Mouse (Mus musculus) neural tube, embryonic 15.5 days (tissue): ENCODE results near the gene Pnrc2. TPM values are rescaled to one million over a fixed set of nuclear protein-coding genes. Genes with fewer than 3 reads are reported as not detected.

ENCODE experiments used
- ATAC-seq: fragments of 200-750 bp; cut with Nextera tagmentation; 2 replicates; pipeline ENCODE4 v1.8.0; 2017; ENCODE audit warnings: mild to moderate bottlenecking, moderate TSS enrichment, moderate library complexity; ENCODE audit not compliant: low FRiP score
- H3K27ac ChIP-seq: fragments of 300-500 bp; sonication (generic); replicated peaks from 2 replicates; pipeline ENCODE4 v1.5.1; 2015; ENCODE audit warnings: mild to moderate bottlenecking, inconsistent platforms
- H3K27me3 ChIP-seq: fragments of 300-500 bp; sonication (generic); replicated peaks from 2 replicates; pipeline ENCODE4 v1.6.1; 2015; ENCODE audit warnings: inconsistent platforms
- H3K36me3 ChIP-seq: fragments of 300-500 bp; sonication (generic); 2 replicates; pipeline ENCODE4 v1.6.1; 2015; ENCODE audit warnings: inconsistent platforms
- H3K4me1 ChIP-seq: fragments of 300-500 bp; sonication (generic); 2 replicates; pipeline ENCODE4 v1.6.1; 2015; ENCODE audit warnings: inconsistent platforms
- H3K4me2 ChIP-seq: fragments of 300-500 bp; sonication (generic); 2 replicates; pipeline ENCODE4 v1.6.1; 2015; ENCODE audit warnings: inconsistent platforms, mild to moderate bottlenecking, moderate library complexity
- H3K4me3 ChIP-seq: fragments of 300-500 bp; sonication (generic); replicated peaks from 2 replicates; pipeline ENCODE4 v1.5.1; 2015; ENCODE audit warnings: mild to moderate bottlenecking, inconsistent platforms
- H3K9ac ChIP-seq: fragments of 300-500 bp; sonication (generic); replicated peaks from 2 replicates; pipeline ENCODE4 v1.6.1; 2015; ENCODE audit warnings: mild to moderate bottlenecking, inconsistent platforms
- H3K9me3 ChIP-seq: fragments of 300-500 bp; sonication (generic); replicated peaks from 2 replicates; pipeline ENCODE4 v1.6.1; 2016; ENCODE audit warnings: inconsistent platforms
- WGBS: fragments of 180-500 bp; shearing (Covaris S2); methylation state at CpG from one replicate; pipeline ENCODE4 v1.1.7; 2015; ENCODE audit warnings: mixed read lengths; 5-methylcytosine and 5-hydroxymethylcytosine counted together
- polyA plus RNA-seq: library from polyadenylated mRNA; unstranded; fragments of >200 nt; fragmentation: Nextera tagmentation; extraction: Ambion mirVana; gene quantifications from 2 replicates; pipeline ENCODE4 v1.2.1, GENCODE M21; 2015

The Pnrc2 gene
- polyA plus RNA-seq, 1 experiment from 2014 or later: 82.1 TPM

DNA sequence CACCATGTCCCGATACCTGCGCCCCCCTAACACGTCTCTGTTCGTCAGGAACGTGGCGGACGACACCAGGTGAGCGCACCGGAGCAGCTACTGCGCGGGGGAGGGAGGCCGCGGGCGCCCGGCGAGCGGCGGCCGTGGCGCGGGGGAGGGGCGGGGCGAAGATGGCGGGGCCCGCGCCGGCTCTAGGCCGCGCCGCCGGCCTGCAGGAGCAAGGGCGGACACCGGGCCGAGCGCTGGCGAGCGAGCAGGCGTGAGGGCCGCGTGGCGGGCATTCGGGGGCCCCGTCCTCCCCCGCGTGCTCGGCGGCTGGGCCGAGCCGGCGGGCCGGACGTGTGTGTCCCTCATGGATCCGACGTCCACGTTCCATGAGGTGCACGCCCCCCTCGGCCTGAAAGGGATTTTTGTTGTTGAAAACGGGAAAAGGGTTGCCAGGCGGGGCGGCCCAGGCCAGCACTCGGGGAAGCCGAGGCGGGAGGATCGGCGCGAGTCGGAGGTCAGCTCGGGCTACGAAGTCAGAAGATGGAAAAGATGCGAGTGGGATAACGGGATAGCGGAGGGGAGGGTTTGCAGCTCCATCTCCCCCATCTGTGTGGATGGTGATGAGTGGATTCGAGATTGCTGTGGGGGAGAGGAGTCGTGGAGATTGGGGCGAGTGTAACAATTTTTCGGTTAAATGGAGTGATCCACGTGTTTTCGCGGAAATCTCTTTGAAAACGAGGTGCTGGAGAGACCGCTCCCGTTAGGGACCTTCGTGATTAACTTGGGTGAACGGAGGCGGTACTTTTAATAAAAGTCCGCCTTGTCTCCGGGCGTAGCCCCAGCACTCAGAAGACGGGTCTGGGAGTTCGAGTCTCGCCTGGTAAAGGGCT is 17.2 kb downstream of the Pnrc2 start:
- under 1% methylated on average over 84 of the region's 91 CpGs for WGBS
- Histone ChIP-seq H3K27me3 (no peaks in the 10 kb centered on the region), H3K4me1 (peaks cover 48% of the 10 kb centered on the region), H3K27ac (peak overlapping the region; percentile 98), H3K9me3 (no peaks in the 10 kb centered on the region), H3K9ac (peak overlapping the region; percentile 75), H3K36me3 (no peaks in the 10 kb centered on the region), H3K4me2 (peak overlapping the region; percentile 72), H3K4me3 (peak overlapping the region; percentile 77)
- peak; percentile 79 for ATAC-seq

DNA sequence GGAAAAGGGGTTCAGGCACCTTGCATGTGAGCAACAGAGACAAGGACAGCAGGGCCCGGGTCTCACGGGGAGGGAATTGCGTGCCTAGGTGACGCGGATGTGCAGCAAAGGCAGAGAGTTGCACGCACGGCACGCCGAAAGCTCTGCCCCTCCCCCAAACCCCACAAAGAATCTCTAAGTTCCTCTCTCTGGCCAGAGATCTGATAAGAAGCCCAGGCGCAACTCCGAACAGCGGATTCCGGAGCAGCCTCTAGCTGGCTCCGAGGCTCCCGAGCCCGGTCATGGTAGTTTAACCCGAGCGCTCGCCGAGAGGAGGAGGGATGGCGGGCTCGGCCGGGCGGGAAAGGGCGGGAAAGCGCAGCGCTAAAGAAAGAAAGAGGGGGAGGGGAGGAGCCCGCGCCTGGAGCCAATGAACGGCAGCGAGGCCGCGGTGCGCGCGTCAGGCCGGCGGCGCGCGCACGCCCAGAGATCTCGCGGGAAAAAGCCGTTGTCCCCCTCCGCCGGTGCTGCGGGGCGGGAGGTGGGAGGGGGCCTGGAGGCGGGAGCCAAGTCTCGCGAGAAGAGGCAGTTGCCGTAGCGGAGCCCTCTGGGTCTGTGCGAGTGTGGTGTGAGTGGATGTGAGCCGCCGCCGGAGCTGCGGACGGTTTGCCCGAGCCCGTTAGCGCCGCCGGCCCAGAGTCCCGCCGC is 18.0 kb downstream of the Pnrc2 start, which contains the start of gene Srsf10:
Gene Srsf10, plus strand, starts transcription at position 212 of the 687 bp plus-strand sequence.
- H3K27ac ChIP-seq: peak within 1 kb of the TSS; percentile 98
- H3K4me1 ChIP-seq: peaks cover 48% of the 10 kb centered on the region
- ATAC-seq: peak; percentile 96
- WGBS: under 1% methylated on average over 48 of the region's 67 CpGs
- H3K9me3 ChIP-seq: no peaks in the 10 kb centered on the region
- H3K4me2 ChIP-seq: peak within 1 kb of the TSS; percentile 84
- H3K36me3 ChIP-seq: no peaks in the 10 kb centered on the region
- H3K9ac ChIP-seq: peak within 1 kb of the TSS; percentile 79
- peak within 1 kb of the TSS; percentile 77 for H3K4me3 ChIP-seq
- no peaks in the 10 kb centered on the region for H3K27me3 ChIP-seq

DNA sequence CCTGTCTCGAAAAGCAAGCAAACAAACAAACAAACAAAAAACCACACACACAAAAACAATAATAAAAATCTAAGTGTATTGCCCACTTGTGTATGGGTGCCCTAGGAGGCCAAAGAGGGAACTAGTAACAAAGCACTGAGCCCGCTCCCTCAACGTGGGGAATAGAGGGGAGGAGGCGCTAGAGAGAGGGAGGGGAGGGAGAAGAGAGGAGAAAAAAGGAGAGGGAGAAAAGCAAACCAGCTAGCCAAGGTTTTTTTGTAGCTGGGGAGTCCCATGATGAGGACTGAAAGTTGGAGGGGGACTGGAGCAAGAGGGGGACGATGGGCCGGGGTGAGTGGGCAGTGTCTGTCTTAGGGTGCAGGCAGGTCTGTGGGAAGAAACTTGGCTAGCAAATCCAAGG is 18.6 kb downstream of the Pnrc2 start:
- Histone ChIP-seq H3K36me3 (no peaks in the 10 kb centered on the region), H3K27me3 (no peaks in the 10 kb centered on the region), H3K4me1 (peaks cover 50% of the 10 kb centered on the region), H3K27ac (peak overlapping the region; percentile 98), H3K4me3 (peak overlapping the region; percentile 77), H3K9ac (peak overlapping the region; percentile 79), H3K9me3 (no peaks in the 10 kb centered on the region), H3K4me2 (peak overlapping the region; percentile 84)
- 6% methylated on average over 6 of the region's 6 CpGs for WGBS
- ATAC-seq: peak; percentile 6

DNA sequence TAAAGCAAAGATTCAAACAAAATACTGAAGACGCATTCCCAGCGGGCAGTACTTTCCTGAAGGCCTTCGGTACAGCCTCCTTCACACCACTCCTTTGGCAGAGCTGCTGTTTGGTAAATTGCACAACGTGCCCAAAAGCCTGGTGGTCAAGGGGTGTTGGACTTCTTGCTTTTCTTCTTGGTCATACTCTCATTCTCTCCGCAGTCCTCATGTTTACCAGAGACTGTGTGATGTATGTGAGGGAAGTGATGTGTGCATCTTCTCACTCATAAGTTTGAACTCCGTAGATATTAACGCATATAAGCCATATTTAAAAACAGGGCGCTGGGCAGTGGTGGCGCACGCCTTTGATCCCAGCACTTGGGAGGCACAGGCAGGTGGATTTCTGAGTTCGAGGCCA is 19.0 kb downstream of the Pnrc2 start:
- Histone ChIP-seq H3K9ac (no peak overlapping the region), H3K9me3 (no peaks in the 10 kb centered on the region), H3K4me3 (peak overlapping the region; percentile 77; the same call in 1 of the 2 replicates), H3K27me3 (no peaks in the 10 kb centered on the region), H3K27ac (peak overlapping the region; percentile 98), H3K4me2 (peak overlapping the region; percentile 84), H3K36me3 (no peaks in the 10 kb centered on the region), H3K4me1 (peaks cover 49% of the 10 kb centered on the region)
- WGBS: 68% methylated on average over 11 of the region's 11 CpGs
- no peak for ATAC-seq

DNA sequence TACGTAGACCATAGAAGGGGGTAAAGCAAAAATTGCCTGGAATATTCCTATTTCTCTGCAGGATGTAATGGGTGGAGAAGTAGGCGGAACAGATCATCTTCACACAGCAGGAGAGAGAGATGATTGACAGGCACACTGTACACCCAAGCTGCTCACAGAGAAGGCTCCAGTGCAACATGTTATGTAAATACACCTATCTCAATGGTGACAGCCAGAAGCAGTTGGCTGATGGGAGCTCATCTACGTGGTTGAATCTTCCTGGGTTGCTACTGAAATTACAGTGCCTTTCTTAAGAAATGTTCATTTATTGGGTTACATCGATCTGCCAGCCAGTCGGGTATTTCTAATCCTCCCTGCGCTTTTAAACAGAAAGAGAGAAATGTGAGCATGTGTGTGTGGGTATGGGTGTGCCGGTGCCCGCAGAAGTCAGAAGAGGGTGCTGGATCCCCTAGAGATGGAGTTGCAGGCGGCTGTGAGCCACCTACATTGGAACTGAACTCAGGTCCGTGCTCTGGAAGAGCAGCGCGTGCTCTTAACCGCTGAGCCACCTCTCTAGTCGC is 19.6 kb downstream of the Pnrc2 start:
- Histone ChIP-seq H3K4me3 (no peak overlapping the region), H3K4me2 (no peak overlapping the region), H3K9me3 (no peaks in the 10 kb centered on the region), H3K27me3 (no peaks in the 10 kb centered on the region), H3K9ac (no peak overlapping the region), H3K36me3 (no peaks in the 10 kb centered on the region), H3K4me1 (peaks cover 44% of the 10 kb centered on the region), H3K27ac (peak overlapping the region; percentile 98)
- ATAC-seq: no peak
- 93% methylated on average over 14 of the region's 14 CpGs for WGBS

DNA sequence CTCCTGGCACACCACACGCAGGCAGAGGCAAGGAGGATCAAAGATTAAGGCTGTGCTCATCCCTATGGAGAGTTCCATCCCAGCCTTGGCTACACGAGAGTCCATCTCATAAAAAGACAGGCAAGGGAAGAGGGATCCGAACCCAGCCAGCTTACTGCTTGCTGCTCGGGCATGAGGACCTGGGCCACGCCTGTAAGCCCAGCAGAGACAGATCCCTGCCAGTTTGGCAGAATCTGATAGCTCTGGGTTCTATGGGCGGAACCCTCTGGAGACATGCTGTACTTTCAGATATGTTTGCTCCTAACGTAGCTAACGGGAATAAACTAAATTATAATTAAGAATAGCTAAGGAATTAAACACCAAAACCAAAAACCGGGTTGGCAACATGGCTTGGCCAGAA is 21.7 kb downstream of the Pnrc2 start:
- Histone ChIP-seq H3K4me2 (no peak overlapping the region), H3K9ac (no peak overlapping the region), H3K4me3 (no peak overlapping the region), H3K27ac (no peak overlapping the region), H3K4me1 (peaks cover 28% of the 10 kb centered on the region), H3K27me3 (no peaks in the 10 kb centered on the region), H3K36me3 (no peaks in the 10 kb centered on the region), H3K9me3 (no peaks in the 10 kb centered on the region)
- 87% methylated on average over 9 of the region's 9 CpGs for WGBS
- no peak for ATAC-seq

DNA sequence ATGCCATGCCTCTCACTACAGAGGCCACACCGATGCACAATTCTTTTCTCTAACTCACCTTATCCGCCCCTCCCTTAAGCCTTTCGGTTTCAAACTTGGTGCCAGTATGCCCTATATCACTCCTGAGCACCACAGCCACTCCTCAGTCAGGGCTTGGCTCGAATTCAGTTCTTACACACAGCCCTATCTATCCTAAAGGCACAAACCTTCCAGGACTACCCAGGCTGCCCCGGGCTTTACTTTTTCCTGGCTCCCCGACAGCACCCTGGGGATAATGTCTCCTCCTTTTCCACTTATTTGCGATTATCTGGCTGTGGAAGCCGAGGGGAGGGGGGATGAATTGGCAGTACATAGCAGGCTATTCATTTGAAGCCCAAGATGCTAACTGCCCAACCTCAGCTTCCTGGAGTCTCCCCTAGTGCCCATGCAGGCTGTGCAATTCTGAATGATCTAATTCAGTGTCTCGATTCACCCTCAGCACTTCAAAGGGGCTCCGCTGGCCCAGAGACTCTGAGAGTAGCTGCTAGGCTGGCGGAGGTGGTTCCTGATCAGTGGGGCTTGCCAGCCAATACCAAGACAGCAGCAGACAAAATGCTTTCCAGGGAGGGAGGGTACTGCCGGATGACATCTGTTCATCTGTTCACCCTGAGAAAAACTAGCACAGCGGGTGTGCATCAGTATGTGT is 23.1 kb downstream of the Pnrc2 start:
- H3K27ac ChIP-seq: peak overlapping the region; percentile 75
- peak overlapping the region; percentile 28; the same call in 1 of the 2 replicates for H3K9ac ChIP-seq
- 19% methylated on average over 13 of the region's 13 CpGs for WGBS
- H3K27me3 ChIP-seq: no peaks in the 10 kb centered on the region
- H3K36me3 ChIP-seq: no peaks in the 10 kb centered on the region
- no peaks in the 10 kb centered on the region for H3K9me3 ChIP-seq
- peak overlapping the region; percentile 37 for H3K4me2 ChIP-seq
- peak; percentile 74 for ATAC-seq
- H3K4me3 ChIP-seq: no peak overlapping the region
- H3K4me1 ChIP-seq: peaks cover 28% of the 10 kb centered on the region

DNA sequence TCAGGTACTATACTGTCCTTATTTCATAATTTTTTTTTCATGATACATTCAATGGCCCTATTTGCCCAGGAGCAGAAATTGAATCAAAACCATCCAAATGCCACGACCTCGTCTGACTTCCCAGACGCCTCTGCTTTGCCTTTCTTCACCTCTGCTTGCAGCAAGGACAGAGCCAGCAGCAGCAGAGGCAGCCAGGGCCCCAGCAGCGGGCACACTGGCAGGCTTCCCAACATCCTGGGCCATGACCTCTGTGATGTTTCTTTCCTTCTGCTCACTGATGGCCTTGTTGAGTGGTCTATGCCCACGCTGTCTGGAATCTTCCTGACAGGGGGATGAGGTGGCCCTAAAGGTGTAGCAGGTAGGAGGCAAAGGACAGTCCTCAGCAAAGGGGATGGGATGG is 26.1 kb downstream of the Pnrc2 start:
- Histone ChIP-seq H3K27ac (no peak overlapping the region), H3K4me1 (peaks cover 15% of the 10 kb centered on the region), H3K4me2 (no peak overlapping the region), H3K9me3 (no peaks in the 10 kb centered on the region), H3K36me3 (no peaks in the 10 kb centered on the region), H3K4me3 (no peak overlapping the region), H3K27me3 (no peaks in the 10 kb centered on the region), H3K9ac (no peak overlapping the region)
- ATAC-seq: no peak
- WGBS: 61% methylated on average over 5 of the region's 5 CpGs

DNA sequence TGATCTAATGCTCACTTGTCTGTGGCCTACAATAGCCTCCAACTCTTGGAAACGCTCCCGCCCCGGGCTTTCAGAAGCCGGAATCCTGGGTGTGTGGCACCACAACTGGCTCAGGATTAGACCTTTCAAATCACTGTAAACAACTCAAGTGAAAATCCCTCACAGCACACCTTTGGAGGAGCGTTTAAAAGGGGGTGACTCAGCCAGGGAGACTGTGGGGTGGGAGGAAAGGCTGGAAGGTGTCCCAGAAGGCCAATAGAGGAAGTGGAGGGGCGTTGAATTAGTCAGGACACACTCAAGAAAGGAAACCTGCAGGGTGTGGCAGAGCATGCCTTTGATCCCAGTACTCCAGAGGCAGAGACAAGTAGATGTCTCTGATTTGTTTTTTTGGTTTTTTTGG is 29.2 kb downstream of the Pnrc2 start:
- Histone ChIP-seq H3K4me2 (no peak overlapping the region), H3K27ac (no peak overlapping the region), H3K36me3 (no peaks in the 10 kb centered on the region), H3K9ac (no peak overlapping the region), H3K4me3 (no peak overlapping the region), H3K4me1 (no peaks in the 10 kb centered on the region), H3K9me3 (no peaks in the 10 kb centered on the region), H3K27me3 (no peaks in the 10 kb centered on the region)
- no peak for ATAC-seq
- WGBS: 89% methylated on average over 6 of the region's 6 CpGs

DNA sequence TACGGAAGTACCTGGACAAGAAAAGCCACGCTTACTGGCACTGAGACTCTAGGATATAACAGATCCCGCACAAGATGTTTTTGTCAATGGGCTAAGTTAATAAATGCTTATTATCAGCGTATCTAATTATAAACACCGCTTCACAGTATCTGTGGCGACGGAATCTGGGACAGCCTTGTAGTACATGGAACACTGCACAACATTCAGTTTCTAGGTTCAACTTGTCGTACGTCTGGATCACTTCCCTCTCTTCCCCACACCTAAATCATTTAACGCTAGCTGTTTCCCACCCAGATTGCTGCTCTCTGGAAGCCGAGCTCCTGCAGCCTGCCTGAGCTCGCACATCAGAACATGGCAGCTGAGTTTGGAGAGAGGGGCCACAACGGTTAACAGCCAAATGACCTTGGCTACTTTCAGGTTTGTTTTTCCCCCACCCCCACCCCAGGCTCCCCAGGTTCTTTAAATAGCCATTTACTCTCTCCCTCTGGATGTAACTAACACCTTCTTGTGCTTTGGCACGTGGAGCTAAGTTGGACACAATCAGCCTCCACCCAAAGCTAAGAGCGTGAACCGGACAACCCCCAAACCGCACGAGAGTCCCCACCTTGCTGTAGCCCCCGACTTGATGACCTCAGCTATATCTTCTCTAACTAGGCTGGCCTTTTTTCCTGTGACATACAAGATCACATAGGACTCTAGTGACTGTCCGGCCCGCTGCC is 34.2 kb downstream of the Pnrc2 start:
- Histone ChIP-seq H3K9me3 (no peaks in the 10 kb centered on the region), H3K4me1 (no peaks in the 10 kb centered on the region), H3K4me2 (no peak overlapping the region), H3K36me3 (no peaks in the 10 kb centered on the region), H3K27me3 (no peaks in the 10 kb centered on the region), H3K27ac (no peak overlapping the region), H3K4me3 (no peak overlapping the region), H3K9ac (no peak overlapping the region)
- ATAC-seq: no peak
- 84% methylated on average over 21 of the region's 21 CpGs for WGBS

DNA sequence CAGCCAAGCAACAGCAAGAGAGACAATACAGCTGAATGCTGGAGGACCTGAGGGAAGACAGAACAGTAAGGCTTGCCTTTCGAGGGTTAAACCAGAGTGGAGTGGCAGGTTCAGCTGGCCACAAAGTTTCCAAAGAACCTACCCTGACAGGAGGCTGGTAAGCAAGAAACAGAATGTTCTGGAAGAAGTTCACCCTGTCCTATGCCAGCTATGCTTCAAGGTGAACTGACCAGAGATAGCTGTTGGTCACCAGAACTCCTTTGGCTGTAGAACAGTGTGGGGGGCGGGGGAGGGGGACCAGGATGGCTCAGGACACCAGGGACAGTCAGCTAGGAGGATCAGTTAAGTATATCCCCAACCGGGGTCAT is 34.7 kb downstream of the Pnrc2 start:
- Histone ChIP-seq H3K27ac (no peak overlapping the region), H3K9ac (no peak overlapping the region), H3K4me2 (no peak overlapping the region), H3K4me3 (no peak overlapping the region), H3K4me1 (peaks cover 5% of the 10 kb centered on the region; the same call in 1 of the 2 replicates), H3K36me3 (no peaks in the 10 kb centered on the region), H3K9me3 (no peaks in the 10 kb centered on the region), H3K27me3 (no peaks in the 10 kb centered on the region)
- ATAC-seq: no peak
- 83% methylated on average over 3 of the region's 3 CpGs for WGBS
